Mouse (Mus musculus): ENCODE measurements around the gene Gm5926. TPM values are rescaled to one million over a fixed set of nuclear protein-coding genes. Genes with fewer than 3 reads are reported as not detected.
"Not testable (repeated sequence)": the region's sequence is repeated elsewhere in the genome, so short reads cannot be mapped to it uniquely, and the experiment has no call there.

Gene Gm5926
- not detected in 2 replicates for polyA plus RNA-seq (2012)

GRCm38 (mm10) chrX:32650416-32650815 lies at the start of gene Gm5926:
Gene Gm5926 (plus strand): TSS chrX:32650716.
- not testable (repeated sequence) for H3K36me3 ChIP-seq (ENCODE audit: control insufficient read depth); H3K9me3 ChIP-seq (ENCODE audit: control insufficient read depth, low read length); H3K27me3 ChIP-seq (ENCODE audit: control insufficient read depth); H3K4me3 ChIP-seq (replicated peaks); H3K4me1 ChIP-seq (ENCODE audit: control insufficient read depth)

- H3K4me3 ChIP-seq (replicated peaks); H3K9me3 ChIP-seq (ENCODE audit: control insufficient read depth, low read length); H3K36me3 ChIP-seq (ENCODE audit: control insufficient read depth); H3K27me3 ChIP-seq (ENCODE audit: control insufficient read depth); H3K4me1 ChIP-seq (ENCODE audit: control insufficient read depth): not testable (repeated sequence)
Measured at GRCm38 (mm10) chrX:32601008-32601407, 49.5 kb upstream of the Gm5926 start.

GRCm38 (mm10) chrX:32601425-32601824 lies 49.1 kb upstream of the Gm5926 start:
- H3K9me3 ChIP-seq (ENCODE audit: control insufficient read depth, low read length); H3K4me1 ChIP-seq (ENCODE audit: control insufficient read depth); H3K36me3 ChIP-seq (ENCODE audit: control insufficient read depth); H3K4me3 ChIP-seq (replicated peaks); H3K27me3 ChIP-seq (ENCODE audit: control insufficient read depth): not testable (repeated sequence)

Other genes starting within 250 kb of the Gm5926 start
- not detected in 2 replicates for gene Btbd35f1, start 90.7 kb upstream of the Gm5926 start, polyA plus RNA-seq (2012)
- not detected in 2 replicates for gene Btbd35f21, start 75.4 kb downstream of the Gm5926 start, polyA plus RNA-seq (2012)
- not detected in 2 replicates for gene Btbd35f30, start 243.9 kb downstream of the Gm5926 start, polyA plus RNA-seq (2012)